Mouse (Mus musculus): ENCODE measurements around the gene Elmod3.

Elmod3 gene

GRCm38 (mm10) chr6:72571826-72572225 is 26.4 kb downstream of the Elmod3 start:
- no peak for DNase-seq (ENCODE audit: low read depth in 1 of 2, low spot score in 2 of 2)

GRCm38 (mm10) chr6:72570644-72571397 is 27.4 kb downstream of the Elmod3 start:
- no peak for DNase-seq (ENCODE audit: low read depth in 1 of 2, low spot score in 2 of 2)

- DNase-seq (ENCODE audit: low read depth in 1 of 2, low spot score in 2 of 2), result no peak
Measured at GRCm38 (mm10) chr6:72568736-72569135, 29.5 kb downstream of the Elmod3 start.

GRCm38 (mm10) chr6:72567508-72567907 is 30.7 kb downstream of the Elmod3 start:
- no peak for DNase-seq (ENCODE audit: low read depth in 1 of 2, low spot score in 2 of 2)

- DNase-seq (ENCODE audit: low read depth in 1 of 2, low spot score in 2 of 2), result peak; percentile 55 to 69
Measured at GRCm38 (mm10) chr6:72566044-72566443, 32.2 kb downstream of the Elmod3 start.

- no peak for DNase-seq (ENCODE audit: low read depth in 1 of 2, low spot score in 2 of 2)
Measured at GRCm38 (mm10) chr6:72565506-72565905, 32.7 kb downstream of the Elmod3 start.

GRCm38 (mm10) chr6:72562894-72563293 is 35.3 kb downstream of the Elmod3 start:
- no peak for DNase-seq (ENCODE audit: low read depth in 1 of 2, low spot score in 2 of 2)

GRCm38 (mm10) chr6:72562486-72562885 is 35.7 kb downstream of the Elmod3 start:
- DNase-seq (ENCODE audit: low read depth in 1 of 2, low spot score in 2 of 2), result no peak

- no peak for DNase-seq (ENCODE audit: low read depth in 1 of 2, low spot score in 2 of 2)
Measured at GRCm38 (mm10) chr6:72560801-72561200, 37.4 kb downstream of the Elmod3 start.

- no peak for DNase-seq (ENCODE audit: low read depth in 1 of 2, low spot score in 2 of 2)
Measured at GRCm38 (mm10) chr6:72553079-72553412, 45.2 kb downstream of the Elmod3 start.

GRCm38 (mm10) chr6:72552171-72553078 is 45.8 kb downstream of the Elmod3 start:
- DNase-seq (ENCODE audit: low read depth in 1 of 2, low spot score in 2 of 2), result peak; percentile 21 to 46

GRCm38 (mm10) chr6:72550503-72551100 is 47.6 kb downstream of the Elmod3 start:
- no peak for DNase-seq (ENCODE audit: low read depth in 1 of 2, low spot score in 2 of 2)

GRCm38 (mm10) chr6:72550025-72550424 is 48.2 kb downstream of the Elmod3 start:
- DNase-seq (ENCODE audit: low read depth in 1 of 2, low spot score in 2 of 2), result no peak

GRCm38 (mm10) chr6:72549041-72549580 is 49.1 kb downstream of the Elmod3 start:
- peak; percentile 42 to 66 for DNase-seq (ENCODE audit: low read depth in 1 of 2, low spot score in 2 of 2)

GRCm38 (mm10) chr6:72547862-72548261 is 50.4 kb downstream of the Elmod3 start:
- DNase-seq (ENCODE audit: low read depth in 1 of 2, low spot score in 2 of 2), result no peak

GRCm38 (mm10) chr6:72547121-72547520 is 51.1 kb downstream of the Elmod3 start:
- no peak for DNase-seq (ENCODE audit: low read depth in 1 of 2, low spot score in 2 of 2)

- no peak for DNase-seq (ENCODE audit: low read depth in 1 of 2, low spot score in 2 of 2)
Measured at GRCm38 (mm10) chr6:72545377-72545776, 52.8 kb downstream of the Elmod3 start.

- DNase-seq (ENCODE audit: low read depth in 1 of 2, low spot score in 2 of 2), result peak; percentile 44 to 48
Measured at GRCm38 (mm10) chr6:72544283-72544987, 53.8 kb downstream of the Elmod3 start, which contains the start of gene Capg. Capg (plus strand) TSS chr6:72544391.

- no peak for DNase-seq (ENCODE audit: low read depth in 1 of 2, low spot score in 2 of 2)
Measured at GRCm38 (mm10) chr6:72543265-72543850, 54.9 kb downstream of the Elmod3 start.

- DNase-seq (ENCODE audit: low read depth in 1 of 2, low spot score in 2 of 2), result peak; percentile 44 to 50
Measured at GRCm38 (mm10) chr6:72538562-72539031, 59.6 kb downstream of the Elmod3 start.
